Mouse (Mus musculus) cerebellum, adult 11 months (tissue): Measurements from ENCODE around the gene Ttc17.
A peak's percentile ranks its signal among the peaks of the same experiment; 100 is the strongest.

ENCODE experiments used
- DNase-seq: peaks from one replicate; pipeline ENCODE4 v3.0.0; 2022

Ttc17 gene

GRCm38 (mm10) chr2:94371093-94371492, 35.4 kb downstream of the Ttc17 start:
- no peak for DNase-seq

- DNase-seq, result no peak
These were observed 42.7 kb downstream of the Ttc17 start for GRCm38 (mm10) chr2:94363821-94364220.

- DNase-seq, result no peak
These were observed 46.0 kb downstream of the Ttc17 start for GRCm38 (mm10) chr2:94360398-94360973.

- DNase-seq, result no peak
These were observed 58.3 kb downstream of the Ttc17 start for GRCm38 (mm10) chr2:94348165-94348591.

DNA sequence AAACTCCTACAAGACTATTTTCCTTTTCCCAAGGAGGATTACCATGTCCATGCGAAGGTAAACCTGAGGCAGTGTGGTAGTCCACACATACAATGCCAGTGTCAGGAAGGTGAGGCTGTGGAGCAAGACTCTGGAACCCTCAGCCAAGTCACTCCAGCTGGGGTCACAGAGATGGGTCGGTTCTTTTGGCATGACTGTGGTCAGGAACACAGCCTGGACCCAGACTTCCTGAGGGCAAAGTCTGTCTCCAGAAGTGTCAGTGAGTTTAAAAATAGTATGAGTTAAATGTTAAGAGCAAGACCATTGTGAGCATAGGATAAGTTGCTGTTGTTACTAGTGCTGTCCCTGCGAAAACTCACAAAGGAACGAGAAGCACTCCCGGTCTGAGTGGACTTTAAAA, 59.7 kb downstream of the Ttc17 start:
- DNase-seq, result no peak

- DNase-seq, result peak; percentile 27
These were observed 61.9 kb downstream of the Ttc17 start for GRCm38 (mm10) chr2:94344624-94345023.

GRCm38 (mm10) chr2:94343290-94344285, 62.9 kb downstream of the Ttc17 start:
- no peak for DNase-seq

DNA sequence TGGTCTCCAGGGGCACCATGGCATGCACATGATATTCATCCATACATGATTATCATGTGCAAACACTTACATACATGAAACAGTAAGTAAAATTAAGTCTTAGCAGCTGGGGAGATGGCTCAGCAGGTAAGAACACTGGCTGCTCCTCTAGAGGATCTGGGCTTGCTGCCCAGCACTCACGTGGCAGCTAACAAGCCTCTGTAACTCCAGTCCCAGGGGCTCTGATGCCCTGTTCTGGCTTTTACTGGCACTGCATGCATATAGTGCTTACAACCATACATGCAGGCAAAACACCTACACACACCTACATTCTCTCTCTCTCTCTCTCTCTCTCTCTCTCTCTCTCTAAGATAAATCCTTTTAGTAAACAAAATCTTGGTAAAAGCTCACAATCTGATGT, 65.7 kb downstream of the Ttc17 start:
- DNase-seq, result no peak

DNA sequence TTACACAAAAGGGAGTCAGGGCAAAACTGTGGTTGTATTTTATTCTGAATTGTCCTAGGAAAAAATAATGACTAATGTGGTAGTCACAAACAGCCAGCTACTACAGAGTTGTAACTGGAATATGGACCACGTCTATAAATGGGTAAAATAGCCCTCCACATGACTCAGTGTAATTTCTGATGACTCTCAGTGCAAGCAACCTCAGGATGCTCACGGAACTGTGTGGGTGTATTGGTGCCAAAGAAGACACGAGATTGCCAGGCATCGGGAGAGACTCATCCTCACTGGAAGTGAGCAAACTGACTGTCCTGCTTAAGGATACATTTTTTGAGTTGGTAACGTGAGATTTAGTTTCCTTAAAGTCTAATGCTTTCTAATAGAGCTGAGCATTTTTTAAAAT, 67.0 kb downstream of the Ttc17 start:
- no peak for DNase-seq

DNA sequence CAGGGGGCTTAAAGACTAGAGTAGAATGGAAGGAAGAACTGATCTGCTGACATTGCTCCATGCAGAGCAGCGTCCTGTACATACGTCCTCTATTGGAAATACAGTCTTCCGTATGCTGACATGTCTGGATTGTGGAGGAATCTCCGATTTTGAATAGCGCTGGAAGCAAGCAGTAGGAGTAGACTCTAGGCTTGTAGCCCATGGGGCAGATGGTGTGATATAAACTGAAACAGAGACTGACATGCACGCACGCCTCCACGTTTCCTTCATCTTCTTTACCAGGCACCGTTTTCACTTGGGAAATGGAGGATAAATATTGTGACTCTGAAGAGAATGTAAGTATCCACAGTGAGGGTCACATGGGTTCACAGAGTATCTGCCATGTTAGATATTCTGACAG, 70.2 kb downstream of the Ttc17 start:
- DNase-seq, result no peak

DNA sequence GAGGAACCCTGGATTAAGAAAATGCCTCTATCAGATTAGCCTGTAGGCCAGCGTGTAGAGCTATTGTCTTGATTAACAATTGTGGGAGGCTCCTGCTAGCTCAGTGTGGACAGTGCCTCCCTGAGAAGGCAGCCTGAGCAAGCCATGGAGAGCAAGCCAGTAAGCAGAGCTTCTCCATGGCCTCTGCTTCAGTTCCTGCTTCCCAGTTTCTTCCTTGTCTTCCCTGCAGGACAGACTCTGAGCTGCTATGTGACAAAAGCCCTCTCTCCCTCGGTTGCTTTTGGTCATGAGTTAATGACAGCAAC, 71.8 kb downstream of the Ttc17 start:
- DNase-seq, result no peak

DNA sequence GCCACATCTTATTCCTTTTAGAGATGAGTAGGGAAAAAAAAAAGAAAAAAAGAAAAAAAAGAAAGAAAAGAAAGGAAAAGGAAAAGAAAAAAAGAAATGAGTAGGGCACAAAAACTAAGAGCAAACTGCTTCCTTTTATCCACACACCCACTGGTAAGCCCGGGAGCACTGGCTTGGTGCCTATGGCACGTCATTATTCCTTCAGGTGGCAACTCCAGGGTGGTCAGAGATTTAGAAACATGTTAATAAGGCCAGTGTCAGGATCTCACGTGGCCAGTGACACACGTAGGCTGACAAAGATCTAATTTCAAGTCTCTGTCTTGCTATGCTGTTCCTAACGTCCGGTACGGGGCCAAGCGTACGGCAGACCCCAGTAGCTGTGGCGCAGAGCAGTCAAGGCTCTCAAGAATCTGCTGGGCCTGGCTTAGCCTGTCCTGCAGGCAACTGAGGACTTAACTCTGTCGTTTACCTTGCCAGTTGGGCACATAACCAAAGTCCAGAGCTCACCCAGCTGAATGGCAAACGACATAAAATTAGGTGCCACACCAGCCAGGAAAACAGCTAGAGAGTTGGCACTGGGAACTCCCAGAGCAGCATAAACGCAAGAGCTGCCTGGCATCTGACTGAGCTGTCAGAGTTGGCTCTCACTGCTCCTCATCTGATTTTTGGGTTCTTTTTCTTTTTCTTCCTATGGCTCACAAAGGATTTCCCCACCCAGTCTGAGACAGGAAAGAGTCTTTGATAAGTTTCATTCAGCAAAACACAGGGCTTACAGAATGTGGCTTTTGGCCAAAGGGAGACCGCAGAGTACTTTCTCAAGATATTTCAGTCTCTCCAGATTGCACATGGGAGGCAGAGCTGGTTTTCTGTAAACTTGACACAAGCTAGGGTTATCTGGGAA, 72.4 kb downstream of the Ttc17 start:
- DNase-seq, result peak; percentile 26

DNA sequence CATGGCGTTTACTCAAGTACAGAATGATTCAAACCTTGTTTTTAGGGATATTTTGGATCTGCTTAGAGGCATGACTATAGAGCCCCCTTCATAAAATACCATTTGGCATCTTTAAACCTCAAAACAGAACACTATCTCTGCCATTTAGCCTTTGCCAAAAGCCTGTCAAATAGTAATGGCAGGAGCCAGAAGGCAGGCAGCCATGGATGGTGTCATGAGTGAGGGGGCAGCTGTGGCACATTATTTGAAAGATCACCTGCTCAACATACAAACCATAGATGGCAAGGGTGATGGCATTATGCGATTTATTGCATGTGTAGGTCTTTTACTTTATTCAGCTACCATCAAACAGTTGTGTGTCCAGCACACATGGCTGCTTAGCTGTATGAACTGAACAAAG, 73.4 kb downstream of the Ttc17 start:
- DNase-seq, result no peak

DNA sequence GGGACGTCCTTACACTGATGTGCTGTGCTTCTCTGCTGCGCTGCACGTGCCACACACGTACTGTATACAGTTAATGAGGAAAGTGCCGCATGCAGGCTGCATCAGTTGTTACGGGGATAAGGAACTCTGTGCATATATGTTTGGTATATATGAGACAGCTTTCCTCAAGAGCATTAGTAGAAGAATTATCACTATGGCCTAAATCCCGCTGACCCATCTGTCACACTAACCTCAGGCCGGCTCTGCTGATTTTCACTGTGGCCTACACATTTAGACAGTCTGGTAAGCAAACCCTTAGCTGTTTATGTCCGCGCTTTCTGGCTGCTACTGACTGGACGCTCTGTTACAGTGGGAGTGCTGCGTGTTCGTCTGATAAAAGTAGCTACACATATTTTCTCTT, 77.2 kb downstream of the Ttc17 start:
- DNase-seq, result no peak

GRCm38 (mm10) chr2:94327836-94328235, 78.7 kb downstream of the Ttc17 start:
- DNase-seq, result no peak

- no peak for DNase-seq
These were observed 86.7 kb downstream of the Ttc17 start for GRCm38 (mm10) chr2:94319780-94320179.

DNA sequence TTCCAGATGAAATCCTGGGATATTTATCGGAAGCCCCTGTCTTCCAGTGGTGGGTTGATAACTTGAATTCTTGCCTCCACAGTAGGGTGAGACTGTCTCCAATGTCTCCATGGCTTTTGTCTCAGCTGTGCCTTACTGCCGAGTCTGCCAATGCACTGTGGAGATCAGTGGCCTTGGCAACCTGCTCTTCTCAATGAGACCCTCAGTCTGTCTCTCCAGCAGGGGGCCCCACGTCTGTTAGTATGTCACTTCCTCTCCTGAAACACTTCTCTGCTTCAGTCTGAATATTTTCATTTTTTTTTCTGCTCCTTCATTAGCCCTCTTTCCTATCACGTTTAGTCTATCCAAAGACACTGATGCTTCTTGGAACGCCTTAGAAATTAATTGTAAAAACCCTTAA, 90.0 kb downstream of the Ttc17 start:
- DNase-seq, result no peak

DNA sequence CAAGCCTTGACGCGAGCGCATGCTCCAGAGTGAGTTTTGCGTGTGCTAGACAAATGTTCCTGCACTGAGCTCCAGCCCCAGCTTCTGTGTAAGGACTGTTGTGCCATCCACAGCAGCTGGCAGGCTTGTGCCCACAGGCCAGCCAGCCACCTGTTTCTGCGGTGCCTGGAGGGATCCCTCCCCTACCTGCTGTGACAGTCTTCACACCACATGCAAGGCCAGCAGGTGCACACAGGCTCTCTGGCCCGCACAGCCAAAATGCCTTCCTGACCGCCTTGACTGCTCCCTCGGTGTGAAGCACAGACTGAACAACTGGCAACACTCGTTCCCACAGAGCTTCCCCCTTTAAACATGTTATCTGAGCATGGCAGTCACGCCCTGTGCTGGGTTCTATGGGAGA, 102.5 kb downstream of the Ttc17 start:
- DNase-seq, result peak; percentile 34

DNA sequence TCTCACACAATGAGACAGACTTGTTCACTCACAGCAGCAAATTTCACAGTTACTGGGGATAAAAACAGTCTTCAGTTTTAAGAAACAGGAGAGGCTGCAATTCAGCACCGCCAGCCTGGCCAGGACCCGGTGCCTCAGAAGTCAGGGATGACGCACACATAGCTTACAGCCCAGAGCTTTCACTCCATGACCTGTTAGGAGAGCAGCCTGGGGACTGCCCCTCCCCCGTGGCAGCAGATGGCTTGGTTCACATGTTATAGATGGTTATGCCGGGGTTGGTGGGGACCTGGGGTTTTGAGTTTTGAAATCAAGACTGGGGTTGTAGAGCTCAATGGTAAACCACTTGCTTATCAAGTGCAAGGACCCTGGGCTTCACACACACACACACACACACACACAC, 104.1 kb downstream of the Ttc17 start:
- DNase-seq, result no peak

GRCm38 (mm10) chr2:94301749-94302148, 104.7 kb downstream of the Ttc17 start:
- no peak for DNase-seq

DNA sequence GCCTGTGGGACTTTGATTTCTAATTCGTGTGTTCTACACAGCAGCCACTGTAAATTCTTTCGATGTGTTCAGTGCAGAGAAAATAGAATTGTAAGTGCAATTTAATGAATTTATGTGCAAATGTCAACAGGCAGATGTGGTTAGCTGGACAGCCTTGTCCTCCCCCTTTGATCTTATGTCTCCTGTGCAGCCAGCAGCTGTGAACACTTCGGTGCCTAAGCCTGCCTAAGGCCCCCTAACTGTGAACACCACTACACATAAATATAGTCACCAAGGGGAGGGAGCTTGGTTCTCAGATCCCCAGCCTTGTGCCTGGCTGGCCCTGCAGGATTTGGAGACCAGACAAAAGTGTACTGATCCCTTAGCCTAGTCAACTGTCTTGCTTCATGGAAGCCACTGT, 109.0 kb downstream of the Ttc17 start:
- DNase-seq, result no peak

- peak; percentile 81 for DNase-seq
These were observed 116.0 kb downstream of the Ttc17 start for GRCm38 (mm10) chr2:94290483-94290882.

GRCm38 (mm10) chr2:94289659-94290058, 116.8 kb downstream of the Ttc17 start:
- no peak for DNase-seq

GRCm38 (mm10) chr2:94289169-94289568, 117.3 kb downstream of the Ttc17 start:
- DNase-seq, result no peak
